Mouse (Mus musculus) hindbrain, embryonic 14.5 days (tissue): ENCODE measurements around the gene Zbtb39. TPM values are rescaled to one million over a fixed set of nuclear protein-coding genes. Genes with fewer than 3 reads are reported as not detected.
"Not testable (repeated sequence)": the region's sequence is repeated elsewhere in the genome, so short reads cannot be mapped to it uniquely, and the experiment has no call there.

Source experiments
- ATAC-seq: fragments of 200-750 bp; cut with Nextera tagmentation; 2 replicates; pipeline ENCODE4 v1.8.0; 2017; ENCODE audit warnings: moderate number of reproducible peaks, mild to moderate bottlenecking, moderate TSS enrichment, moderate library complexity; ENCODE audit not compliant: low FRiP score
- DNase-seq: peaks from one replicate; pipeline ENCODE4 v3.0.0-alpha.2; 2015; ENCODE audit warnings: low spot score
- H3K27ac ChIP-seq: fragments of 300-500 bp; sonication (generic); 2 replicates; pipeline ENCODE4 v1.5.1; 2014; ENCODE audit warnings: mild to moderate bottlenecking, moderate library complexity
- H3K27me3 ChIP-seq: fragments of 300-500 bp; sonication (generic); 2 replicates; pipeline ENCODE4 v1.6.1; 2014; ENCODE audit warnings: mild to moderate bottlenecking, low read length, mixed read lengths; ENCODE audit not compliant: control insufficient read depth, insufficient read depth
- H3K36me3 ChIP-seq: fragments of 300-500 bp; sonication (generic); replicated peaks from 2 replicates; pipeline ENCODE4 v1.6.1; 2014; ENCODE audit not compliant: control insufficient read depth, insufficient read depth
- H3K4me1 ChIP-seq: fragments of 300-500 bp; sonication (generic); replicated peaks from 2 replicates; pipeline ENCODE4 v1.6.1; 2014; ENCODE audit warnings: antibody characterized with exemption, low read length, mixed read lengths; ENCODE audit not compliant: control insufficient read depth, insufficient read depth
- H3K4me2 ChIP-seq: fragments of 300-500 bp; sonication (generic); replicated peaks from 2 replicates; pipeline ENCODE4 v1.6.1; 2014; ENCODE audit warnings: mild to moderate bottlenecking, moderate library complexity
- H3K4me3 ChIP-seq: fragments of 300-500 bp; sonication (generic); replicated peaks from 2 replicates; pipeline ENCODE4 v1.5.1; 2014; ENCODE audit warnings: mild to moderate bottlenecking, low read length
- H3K9ac ChIP-seq: fragments of 300-500 bp; sonication (generic); 2 replicates; pipeline ENCODE4 v1.6.1; 2014
- H3K9me3 ChIP-seq: fragments of 300-500 bp; sonication (generic); 2 replicates; pipeline ENCODE4 v1.6.1; 2016; ENCODE audit warnings: low read length; ENCODE audit not compliant: control insufficient read depth
- WGBS: fragments of 180-500 bp; shearing (Covaris S2); extraction: QIAGEN DNeasy Blood & Tissue Kit; methylation state at CpG from one replicate; pipeline ENCODE4 v1.1.7; 2014; 5-methylcytosine and 5-hydroxymethylcytosine counted together
- polyA plus RNA-seq: library from polyadenylated mRNA; unstranded; fragments of >200 nt; fragmentation: Nextera tagmentation; extraction: Ambion mirVana; gene quantifications from 2 replicates; pipeline ENCODE4 v1.2.1, GENCODE M21; 2014

Gene Zbtb39
- polyA plus RNA-seq, 1 experiment from 2014 or later, result 4.7 TPM

- H3K9ac ChIP-seq, H3K27ac ChIP-seq, H3K36me3 ChIP-seq, H3K4me1 ChIP-seq, ATAC-seq, DNase-seq, H3K4me2 ChIP-seq, H3K9me3 ChIP-seq, H3K4me3 ChIP-seq, H3K27me3 ChIP-seq: not testable (repeated sequence)
- WGBS, result 91% methylated on average over 10 of the region's 10 CpGs
Observed at GRCm38 (mm10) chr10:127762926-127763325, 23.6 kb downstream of the Zbtb39 start.

- Histone ChIP-seq H3K27ac (no peak overlapping the region), H3K36me3 (no peaks in the 10 kb centered on the region), H3K27me3 (no peaks in the 10 kb centered on the region), H3K4me1 (no peaks in the 10 kb centered on the region), H3K4me2 (no peak overlapping the region), H3K4me3 (no peak overlapping the region), H3K9me3 (no peaks in the 10 kb centered on the region), H3K9ac (no peak overlapping the region)
- ATAC-seq (no peak), DNase-seq (no peak)
- 66% methylated on average over 12 of the region's 12 CpGs for WGBS
Observed at GRCm38 (mm10) chr10:127763914-127764680, 24.8 kb downstream of the Zbtb39 start.

- H3K4me1 ChIP-seq, result no peaks in the 10 kb centered on the region
- ATAC-seq (no peak), DNase-seq (no peak)
- no peaks in the 10 kb centered on the region for H3K9me3 ChIP-seq
- H3K27ac ChIP-seq, result no peak overlapping the region
- no peak overlapping the region for H3K9ac ChIP-seq
- H3K4me3 ChIP-seq, result no peak overlapping the region
- WGBS, result 93% methylated on average over 1 of the region's 1 CpGs
- H3K36me3 ChIP-seq, result no peaks in the 10 kb centered on the region
- H3K4me2 ChIP-seq, result no peak overlapping the region
- no peaks in the 10 kb centered on the region for H3K27me3 ChIP-seq
Observed at GRCm38 (mm10) chr10:127766564-127766963, 27.2 kb downstream of the Zbtb39 start.

- Histone ChIP-seq H3K4me2 (no peak within 1 kb of the TSS), H3K4me3 (no peak within 1 kb of the TSS), H3K4me1 (no peaks in the 10 kb centered on the region), H3K9ac (no peak within 1 kb of the TSS), H3K27ac (no peak within 1 kb of the TSS), H3K9me3 (no peaks in the 10 kb centered on the region), H3K36me3 (no peaks in the 10 kb centered on the region), H3K27me3 (no peaks in the 10 kb centered on the region)
- WGBS, result 87% methylated on average over 2 of the region's 2 CpGs
- ATAC-seq (no peak), DNase-seq (no peak)
Observed at GRCm38 (mm10) chr10:127776011-127776410, 36.7 kb downstream of the Zbtb39 start, which contains the start of gene Rdh9. Gene Rdh9 (plus strand): TSS chr10:127776386.

- not testable (repeated sequence) for H3K4me3 ChIP-seq, H3K4me2 ChIP-seq, H3K9me3 ChIP-seq, H3K27ac ChIP-seq, DNase-seq, ATAC-seq, H3K9ac ChIP-seq, H3K4me1 ChIP-seq, H3K27me3 ChIP-seq, H3K36me3 ChIP-seq
- WGBS, result 96% methylated on average over 17 of the region's 17 CpGs
Observed at GRCm38 (mm10) chr10:127782321-127782720, 43.0 kb downstream of the Zbtb39 start.

GRCm38 (mm10) chr10:127785411-127785810 lies 46.1 kb downstream of the Zbtb39 start:
- not testable (repeated sequence) for ATAC-seq, H3K27ac ChIP-seq, H3K4me1 ChIP-seq, H3K36me3 ChIP-seq, H3K9ac ChIP-seq, DNase-seq, H3K4me3 ChIP-seq, H3K9me3 ChIP-seq, H3K27me3 ChIP-seq, H3K4me2 ChIP-seq
- WGBS, result 85% methylated on average over 1 of the region's 1 CpGs

Other genes with a start within 250 kb of the Zbtb39 start
- 0.60 TPM in 1 of 2 replicates, not detected in the other for gene Stac3, start 237.9 kb upstream of the Zbtb39 start, polyA plus RNA-seq
- 12.7 and 18.0 TPM in 2 replicates for gene Ndufa4l2, start 224.6 kb upstream of the Zbtb39 start, polyA plus RNA-seq
- gene Shmt2, start 217.1 kb upstream of the Zbtb39 start, polyA plus RNA-seq, result 45.6 and 47.4 TPM in 2 replicates
- gene Nxph4, start 205.0 kb upstream of the Zbtb39 start, polyA plus RNA-seq, result 94.1 and 105 TPM in 2 replicates
- 118 and 119 TPM in 2 replicates for gene Lrp1, start 118.4 kb upstream of the Zbtb39 start, polyA plus RNA-seq
- gene Stat6, start 96.6 kb upstream of the Zbtb39 start, polyA plus RNA-seq, result 4.7 and 5.5 TPM in 2 replicates
- 3.3 and 4.3 TPM in 2 replicates for gene Nemp1, start 72.6 kb upstream of the Zbtb39 start, polyA plus RNA-seq
- gene Nab2, start 71.0 kb upstream of the Zbtb39 start, polyA plus RNA-seq, result 2.3 and 2.6 TPM in 2 replicates
- 0.37 and 0.76 TPM in 2 replicates for gene Myo1a, start 34.4 kb upstream of the Zbtb39 start, polyA plus RNA-seq
- gene Tac2, start 15.1 kb upstream of the Zbtb39 start, polyA plus RNA-seq, result 0.41 and 0.44 TPM in 2 replicates
- gene Gpr182, start 12.2 kb downstream of the Zbtb39 start, polyA plus RNA-seq, result 0.70 and 0.87 TPM in 2 replicates
- gene Rdh1, start 20.2 kb downstream of the Zbtb39 start, polyA plus RNA-seq, result 0.05 TPM in 1 of 2 replicates, not detected in the other
- gene Rdh16f1, start 20.2 kb downstream of the Zbtb39 start, polyA plus RNA-seq, result not detected in 2 replicates
- 0.12 TPM in 1 of 2 replicates, not detected in the other for gene Rdh9, start 36.8 kb downstream of the Zbtb39 start, polyA plus RNA-seq
- gene Rdh16, start 61.6 kb downstream of the Zbtb39 start, polyA plus RNA-seq, result 0.10 TPM in 1 of 2 replicates, not detected in the other
- gene Rdh19, start 110.4 kb downstream of the Zbtb39 start, polyA plus RNA-seq, result not detected in 2 replicates
- gene Rdh16f2, start 126.9 kb downstream of the Zbtb39 start, polyA plus RNA-seq, result not detected in 2 replicates
- gene Rdh7, start 149.3 kb downstream of the Zbtb39 start, polyA plus RNA-seq, result not detected in 2 replicates
- not detected in 2 replicates for gene Sdr9c7, start 159.0 kb downstream of the Zbtb39 start, polyA plus RNA-seq